Mouse (Mus musculus): ENCODE data around the gene Lsp1.

Gene Lsp1

GRCm38 (mm10) chr7:142476795-142477452 is 16.3 kb downstream of the Lsp1 start:
- no peak for DNase-seq (ENCODE audit: low spot score)

DNA sequence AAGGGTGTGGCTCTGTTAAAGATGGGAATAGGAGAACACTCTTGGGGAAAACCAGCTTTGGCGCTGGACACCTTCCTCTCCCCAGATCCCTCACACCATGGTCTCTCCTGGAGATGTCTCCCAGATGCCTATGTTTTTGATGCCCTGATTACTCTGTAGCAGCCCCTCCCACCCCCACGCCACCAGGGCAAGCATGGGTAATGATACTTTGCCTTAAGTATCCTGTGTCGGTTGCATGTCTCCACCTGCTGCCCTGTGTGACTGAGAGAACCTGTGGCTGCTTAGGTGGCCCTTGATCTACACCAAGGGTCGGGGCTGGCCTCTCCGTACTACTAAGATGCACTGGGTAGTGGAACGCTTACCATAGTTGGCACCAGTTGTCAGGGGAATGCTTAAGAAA is 17.4 kb downstream of the Lsp1 start:
- DNase-seq (ENCODE audit: low spot score) = no peak

- DNase-seq (ENCODE audit: low spot score) = no peak
Observed at GRCm38 (mm10) chr7:142478574-142478973, 18.0 kb downstream of the Lsp1 start.

DNA sequence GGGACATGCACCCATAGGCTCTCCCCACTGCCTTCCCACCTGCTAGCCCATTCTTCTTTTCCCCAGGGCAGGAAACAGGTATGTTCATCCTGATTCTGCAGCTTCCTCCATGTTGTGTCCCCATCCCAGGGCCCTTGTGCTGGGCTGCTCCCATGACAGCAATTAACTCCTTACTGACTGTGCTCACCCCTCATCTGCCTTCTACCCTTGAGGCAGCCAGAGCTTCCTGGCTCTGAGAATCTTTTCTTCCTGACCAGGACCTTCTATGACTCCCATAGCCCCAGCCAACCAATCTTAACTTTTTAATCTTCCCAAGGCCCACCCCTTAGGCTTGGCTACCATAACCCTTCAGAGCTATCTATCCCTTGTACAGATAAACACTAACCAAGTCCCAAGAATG is 18.7 kb downstream of the Lsp1 start:
- DNase-seq (ENCODE audit: low spot score) = no peak

GRCm38 (mm10) chr7:142479886-142480285 is 19.3 kb downstream of the Lsp1 start:
- DNase-seq (ENCODE audit: low spot score) = no peak

GRCm38 (mm10) chr7:142480661-142481060 is 20.1 kb downstream of the Lsp1 start:
- no peak for DNase-seq (ENCODE audit: low spot score)

GRCm38 (mm10) chr7:142481186-142481567 is 20.6 kb downstream of the Lsp1 start:
- no peak for DNase-seq (ENCODE audit: low spot score)

DNA sequence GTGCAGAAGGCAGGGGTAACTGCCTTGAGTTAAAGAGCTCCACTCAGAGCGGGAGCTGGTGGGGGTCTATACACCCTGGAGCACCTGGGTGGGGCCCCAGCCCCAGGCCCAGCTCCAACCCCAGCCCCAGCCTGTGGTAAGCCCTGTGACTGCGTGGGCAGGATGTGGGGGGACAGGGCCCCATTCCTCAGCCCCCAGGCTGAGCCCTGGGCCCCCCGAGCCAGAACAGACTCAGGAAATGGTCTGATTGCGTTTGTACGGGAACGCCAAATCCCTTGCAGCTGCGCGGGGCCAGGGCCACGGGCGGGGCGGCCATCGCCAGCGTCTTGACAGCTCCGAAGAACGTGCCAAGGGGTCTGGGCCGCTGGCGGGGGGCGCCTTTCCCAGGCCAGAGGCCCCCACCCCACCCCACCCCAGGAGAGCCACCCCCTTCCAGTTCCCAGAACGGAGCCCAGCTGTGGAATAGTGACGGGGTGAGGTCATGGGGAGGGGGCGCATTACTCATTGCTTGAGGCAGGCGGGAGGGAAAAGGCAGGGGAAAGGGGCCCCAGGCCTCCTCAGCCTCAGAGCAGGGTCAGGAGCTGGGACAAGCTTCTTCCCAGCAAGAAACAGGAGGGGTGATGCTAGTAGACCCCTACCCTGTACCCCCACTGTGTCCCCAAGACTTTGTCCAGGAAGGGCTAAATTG is 21.1 kb downstream of the Lsp1 start:
- no peak for DNase-seq (ENCODE audit: low spot score)

DNA sequence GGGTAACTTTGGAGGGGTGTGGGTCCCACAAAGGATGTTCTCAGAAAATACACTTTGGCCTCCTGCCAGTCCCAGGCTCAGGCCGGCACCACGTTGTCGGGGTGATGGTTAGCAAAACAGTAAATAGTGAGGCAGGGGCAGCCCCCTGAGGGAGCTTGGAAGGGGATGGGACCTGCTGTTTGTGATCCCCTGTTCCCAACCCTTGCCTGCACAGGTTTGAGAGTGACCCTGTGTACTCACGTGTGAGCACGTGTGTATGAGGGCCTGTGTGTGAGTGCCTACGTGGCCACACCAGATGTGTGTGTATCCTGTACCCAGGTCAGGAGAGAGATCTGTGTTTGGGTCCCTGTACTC is 21.6 kb downstream of the Lsp1 start:
- DNase-seq (ENCODE audit: low spot score) = no peak

DNA sequence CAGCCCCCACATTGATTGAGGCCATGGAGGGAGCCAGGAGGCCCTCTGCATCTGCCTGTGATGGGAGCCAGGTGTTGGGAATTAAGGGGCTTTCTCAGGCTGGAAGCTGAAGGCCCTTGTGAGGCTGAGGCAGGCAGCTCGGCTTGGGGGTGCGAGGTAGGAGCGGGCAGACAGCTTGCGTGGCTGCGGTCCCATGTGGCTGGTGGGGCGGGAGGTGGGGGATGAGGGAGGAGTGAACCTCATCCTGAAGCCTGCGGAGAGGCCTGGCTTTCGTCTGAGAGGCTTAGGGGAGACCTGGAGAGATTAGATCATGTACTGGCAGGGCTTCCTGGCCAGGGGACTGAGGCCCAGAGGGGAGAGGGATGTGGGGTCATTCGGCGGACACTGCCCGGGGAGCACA is 22.5 kb downstream of the Lsp1 start:
- no peak for DNase-seq (ENCODE audit: low spot score)

- DNase-seq (ENCODE audit: low spot score) = no peak
Observed at GRCm38 (mm10) chr7:142484780-142485179, 24.2 kb downstream of the Lsp1 start.

DNA sequence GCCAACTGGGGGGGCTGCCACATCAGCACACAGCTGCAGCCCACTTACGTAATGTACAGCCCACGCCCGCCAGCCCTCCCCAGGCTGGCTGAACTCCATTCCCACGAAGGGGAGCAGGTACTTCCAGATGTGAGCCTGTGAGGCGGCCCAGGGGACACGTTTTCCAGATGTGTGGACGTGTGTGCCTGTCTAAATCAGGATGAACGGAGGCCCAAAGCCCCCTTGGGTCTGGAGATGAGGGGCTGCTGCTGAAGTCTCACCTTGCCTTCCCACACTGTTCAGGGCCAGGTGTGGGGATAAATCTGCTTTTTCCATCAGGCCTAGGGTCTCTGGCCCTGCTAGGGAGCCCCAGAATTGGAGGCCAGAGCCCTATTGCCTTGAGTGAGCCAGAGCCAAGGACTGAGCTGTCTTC is 26.1 kb downstream of the Lsp1 start:
- DNase-seq (ENCODE audit: low spot score) = no peak

GRCm38 (mm10) chr7:142487341-142487859 is 26.8 kb downstream of the Lsp1 start:
- no peak for DNase-seq (ENCODE audit: low spot score)

GRCm38 (mm10) chr7:142488053-142488452 is 27.4 kb downstream of the Lsp1 start:
- DNase-seq (ENCODE audit: low spot score) = no peak

- DNase-seq (ENCODE audit: low spot score) = no peak
Observed at GRCm38 (mm10) chr7:142493535-142493934, 32.9 kb downstream of the Lsp1 start.

DNA sequence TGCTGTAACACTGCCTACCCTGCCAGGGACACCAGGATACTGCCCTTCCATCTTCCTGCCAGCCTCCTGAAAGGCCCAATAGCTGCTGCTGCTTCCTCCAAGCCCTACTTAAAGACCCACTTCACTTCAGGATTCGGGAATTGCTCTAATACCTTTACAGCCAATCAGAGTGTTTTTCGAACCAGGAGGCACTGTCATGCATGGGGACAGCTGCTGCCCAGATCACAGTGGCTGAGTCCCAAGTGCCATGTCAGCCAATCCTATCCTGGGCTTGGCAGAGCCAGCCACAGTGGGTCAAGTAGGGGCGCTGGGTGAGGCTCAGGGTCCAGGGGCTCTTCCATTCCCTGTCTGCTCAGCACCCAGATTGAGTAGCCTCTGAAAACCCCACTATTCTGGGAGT is 35.5 kb downstream of the Lsp1 start:
- no peak for DNase-seq (ENCODE audit: low spot score)

GRCm38 (mm10) chr7:142496800-142497199 is 36.2 kb downstream of the Lsp1 start:
- DNase-seq (ENCODE audit: low spot score) = no peak

GRCm38 (mm10) chr7:142497775-142498174 is 37.2 kb downstream of the Lsp1 start:
- no peak for DNase-seq (ENCODE audit: low spot score)

DNA sequence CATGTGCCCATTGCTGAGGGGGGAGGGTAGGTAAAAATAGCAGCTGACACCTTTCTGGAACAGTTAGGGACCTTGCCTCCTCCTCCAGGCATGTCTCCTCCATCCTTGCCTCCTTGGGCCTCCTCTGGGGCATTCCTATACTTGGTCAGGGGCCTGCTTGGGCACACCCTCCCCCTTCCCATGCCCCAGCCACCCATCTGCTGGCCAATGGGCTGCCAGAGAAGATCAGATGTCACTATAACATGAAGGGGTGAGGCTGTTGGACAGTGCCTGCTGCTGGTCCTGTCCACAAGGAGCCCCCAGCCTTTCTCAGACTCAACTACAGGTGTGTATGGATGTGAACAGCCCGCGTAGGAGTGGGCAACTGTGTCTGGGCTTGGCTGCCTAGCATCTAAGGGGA is 38.0 kb downstream of the Lsp1 start, which contains the start of gene Tnnt3:
TSS of gene Tnnt3 (plus strand) at position 262 of the 400 bp plus-strand sequence.
- no peak for DNase-seq (ENCODE audit: low spot score)

DNA sequence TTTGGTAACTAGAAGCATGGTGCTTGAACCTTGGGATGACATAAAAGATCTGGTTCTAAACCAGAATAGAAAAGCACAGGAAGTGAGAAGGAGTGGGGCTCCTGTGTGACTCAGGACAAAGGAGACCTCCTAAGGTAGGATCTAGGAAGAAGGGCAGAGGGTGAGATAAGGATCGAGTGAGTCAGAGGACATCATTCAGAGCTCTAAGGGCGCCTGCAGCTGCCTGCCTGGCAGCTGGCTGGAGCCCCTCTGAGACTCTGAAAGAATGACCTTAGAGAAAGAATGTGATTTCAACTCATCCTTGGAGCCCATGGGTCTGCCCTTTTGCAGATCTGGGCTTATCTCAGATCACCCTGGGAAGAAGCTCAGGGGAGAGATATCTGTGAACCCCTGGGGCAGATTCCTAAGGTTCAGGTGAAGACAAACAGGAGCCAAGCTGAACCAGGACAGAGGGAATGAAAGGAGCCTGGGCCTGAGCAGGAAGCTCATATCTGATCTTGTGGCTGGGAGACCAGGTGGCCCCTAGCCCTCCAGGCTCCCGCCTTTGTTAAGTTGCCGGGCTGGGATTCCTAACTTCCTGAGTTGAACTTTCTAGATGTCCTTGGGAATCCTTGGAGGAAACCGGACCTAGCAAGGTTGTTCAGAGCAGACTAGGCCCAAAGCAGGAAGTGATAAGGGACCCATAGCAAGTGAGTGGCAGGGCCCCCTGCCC is 38.6 kb downstream of the Lsp1 start:
- no peak for DNase-seq (ENCODE audit: low spot score)

- no peak for DNase-seq (ENCODE audit: low spot score)
Observed at GRCm38 (mm10) chr7:142500032-142500431, 39.4 kb downstream of the Lsp1 start.

DNA sequence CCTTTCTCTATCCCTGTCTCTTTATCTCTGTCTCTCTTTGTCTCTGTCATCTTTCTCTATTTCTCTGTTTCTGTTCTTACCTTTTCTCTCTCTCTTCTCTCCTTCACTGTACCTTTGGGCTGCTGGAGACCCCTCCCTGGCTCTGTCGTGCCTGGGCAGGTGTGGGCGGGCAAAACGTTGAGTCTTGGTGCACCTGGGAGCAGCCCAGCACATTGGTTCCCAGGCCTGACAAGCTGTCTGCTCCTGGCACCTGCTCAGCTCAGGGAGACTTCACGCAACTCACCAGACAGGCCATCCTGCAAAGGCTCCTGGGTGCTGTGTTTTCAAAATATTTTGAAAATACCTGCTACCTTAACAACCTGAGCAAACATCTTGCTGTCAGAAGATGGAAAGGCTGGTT is 42.6 kb downstream of the Lsp1 start:
- DNase-seq (ENCODE audit: low spot score) = no peak

DNA sequence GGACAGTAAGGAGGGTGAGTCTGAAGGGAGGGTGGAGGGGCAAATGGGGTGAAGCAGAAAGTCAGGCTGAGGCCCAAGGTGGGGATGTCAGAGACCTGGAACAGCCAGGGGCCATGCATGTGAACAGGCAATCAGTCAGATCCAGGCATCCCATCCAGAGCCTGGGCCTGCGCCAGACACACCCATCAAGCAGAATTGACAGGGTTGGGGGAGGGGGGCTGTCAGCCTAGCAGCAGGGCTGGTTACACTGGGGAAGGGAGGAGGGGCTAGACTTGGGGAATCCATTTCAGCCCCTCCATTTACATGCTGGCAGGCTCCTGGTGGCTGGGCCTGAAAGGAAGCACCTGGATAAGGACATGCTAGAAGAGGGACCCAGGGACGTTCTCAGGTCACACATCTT is 45.3 kb downstream of the Lsp1 start:
- DNase-seq (ENCODE audit: low spot score) = no peak

Measured in ovary, adult 18-20 months (tissue).